Mouse (Mus musculus) hindbrain, embryonic 12.5 days (tissue): ENCODE data around the gene Ankrd11. TPM values are rescaled to one million over a fixed set of nuclear protein-coding genes. Genes with fewer than 3 reads are reported as not detected.
A peak's percentile ranks its signal among the peaks of the same experiment; 100 is the strongest.

Source experiments
- ATAC-seq: fragments of 200-750 bp; cut with Nextera tagmentation; 2 replicates; pipeline ENCODE4 v1.8.0; 2017; ENCODE audit warnings: moderate TSS enrichment; ENCODE audit not compliant: low FRiP score
- H3K27ac ChIP-seq: fragments of 300-500 bp; sonication (generic); 2 replicates; pipeline ENCODE4 v1.5.1; 2016; ENCODE audit warnings: mild to moderate bottlenecking
- H3K27me3 ChIP-seq: fragments of 300-500 bp; sonication (generic); 2 replicates; pipeline ENCODE4 v1.6.1; 2016; ENCODE audit warnings: mild to moderate bottlenecking
- H3K36me3 ChIP-seq: fragments of 300-500 bp; sonication (generic); 2 replicates; pipeline ENCODE4 v1.6.1; 2016; ENCODE audit warnings: mild to moderate bottlenecking
- H3K4me1 ChIP-seq: fragments of 300-500 bp; sonication (generic); 2 replicates; pipeline ENCODE4 v1.6.1; 2016
- H3K4me2 ChIP-seq: fragments of 300-500 bp; sonication (generic); replicated peaks from 2 replicates; pipeline ENCODE4 v1.6.1; 2016; ENCODE audit warnings: mild to moderate bottlenecking
- H3K4me3 ChIP-seq: fragments of 300-500 bp; sonication (generic); 2 replicates; pipeline ENCODE4 v1.5.1; 2016; ENCODE audit warnings: mild to moderate bottlenecking
- H3K9ac ChIP-seq: fragments of 300-500 bp; sonication (generic); 2 replicates; pipeline ENCODE4 v1.6.1; 2016; ENCODE audit warnings: mild to moderate bottlenecking, moderate library complexity
- H3K9me3 ChIP-seq: fragments of 300-500 bp; sonication (generic); replicated peaks from 2 replicates; pipeline ENCODE4 v1.6.1; 2016; ENCODE audit warnings: mild to moderate bottlenecking
- WGBS: fragments of 180-500 bp; shearing (Covaris S2); methylation state at CpG from one replicate; pipeline ENCODE4 v1.1.7; 2016; 5-methylcytosine and 5-hydroxymethylcytosine counted together
- polyA plus RNA-seq: library from polyadenylated mRNA; unstranded; fragments of >200 nt; fragmentation: Nextera tagmentation; extraction: Ambion mirVana; gene quantifications from 2 replicates; pipeline ENCODE4 v1.2.1, GENCODE M21; 2016

Ankrd11 gene
- polyA plus RNA-seq, 1 experiment from 2014 or later: 90.1 TPM

GRCm38 (mm10) chr8:122845662-122846061 is 196.4 kb downstream of the Ankrd11 start:
- peaks cover 13% of the 10 kb centered on the region; the same call in 1 of the 2 replicates for H3K27me3 ChIP-seq
- no peak overlapping the region for H3K9ac ChIP-seq
- no peaks in the 10 kb centered on the region for H3K9me3 ChIP-seq
- no peaks in the 10 kb centered on the region for H3K36me3 ChIP-seq
- H3K4me3 ChIP-seq: no peak overlapping the region
- peaks cover 8% of the 10 kb centered on the region for H3K4me1 ChIP-seq
- no peak overlapping the region for H3K27ac ChIP-seq
- WGBS: 86% methylated on average over 4 of the region's 4 CpGs
- H3K4me2 ChIP-seq: no peak overlapping the region
- no peak for ATAC-seq

- 68% methylated on average over 3 of the region's 3 CpGs for WGBS
- H3K36me3 ChIP-seq: no peaks in the 10 kb centered on the region
These were observed 197.9 kb downstream of the Ankrd11 start for GRCm38 (mm10) chr8:122844161-122844560.

GRCm38 (mm10) chr8:122836696-122837095 is 205.4 kb downstream of the Ankrd11 start:
- WGBS: 92% methylated on average over 13 of the region's 13 CpGs
- H3K4me2 ChIP-seq: no peak overlapping the region
- H3K4me1 ChIP-seq: no peaks in the 10 kb centered on the region
- no peak overlapping the region for H3K4me3 ChIP-seq
- no peak overlapping the region for H3K9ac ChIP-seq
- H3K36me3 ChIP-seq: no peaks in the 10 kb centered on the region
- ATAC-seq: no peak
- no peaks in the 10 kb centered on the region for H3K9me3 ChIP-seq
- H3K27me3 ChIP-seq: no peaks in the 10 kb centered on the region
- no peak overlapping the region for H3K27ac ChIP-seq

More at GRCm38 (mm10) chr8:122844161-122844560, 197.9 kb downstream of the Ankrd11 start:
- Histone ChIP-seq H3K9ac (no peak overlapping the region), H3K27me3 (peaks cover 8% of the 10 kb centered on the region; the same call in 1 of the 2 replicates), H3K27ac (no peak overlapping the region), H3K4me1 (peaks cover 8% of the 10 kb centered on the region), H3K9me3 (no peaks in the 10 kb centered on the region), H3K4me3 (no peak overlapping the region), H3K4me2 (no peak overlapping the region)
- ATAC-seq: no peak

GRCm38 (mm10) chr8:122836199-122836598 is 205.9 kb downstream of the Ankrd11 start:
- ATAC-seq: no peak
- Histone ChIP-seq H3K27me3 (no peaks in the 10 kb centered on the region), H3K36me3 (no peaks in the 10 kb centered on the region), H3K4me3 (no peak overlapping the region), H3K4me2 (no peak overlapping the region), H3K9me3 (no peaks in the 10 kb centered on the region), H3K27ac (no peak overlapping the region), H3K9ac (no peak overlapping the region), H3K4me1 (no peaks in the 10 kb centered on the region)
- WGBS: 86% methylated on average over 12 of the region's 12 CpGs

- peak; percentile 61 for ATAC-seq
- H3K27ac ChIP-seq: no peak overlapping the region
- H3K36me3 ChIP-seq: no peaks in the 10 kb centered on the region
- H3K9ac ChIP-seq: no peak overlapping the region
- H3K27me3 ChIP-seq: no peaks in the 10 kb centered on the region
- 39% methylated on average over 8 of the region's 8 CpGs for WGBS
- H3K4me3 ChIP-seq: no peak overlapping the region
- H3K9me3 ChIP-seq: no peaks in the 10 kb centered on the region
- peaks cover 2% of the 10 kb centered on the region; the same call in 1 of the 2 replicates for H3K4me1 ChIP-seq
- no peak overlapping the region for H3K4me2 ChIP-seq
These were observed 207.1 kb downstream of the Ankrd11 start for GRCm38 (mm10) chr8:122834971-122835370.

GRCm38 (mm10) chr8:122834416-122834815 is 207.7 kb downstream of the Ankrd11 start:
- ATAC-seq: no peak

More at GRCm38 (mm10) chr8:122834416-122834815, 207.7 kb downstream of the Ankrd11 start:
- Histone ChIP-seq H3K9me3 (no peaks in the 10 kb centered on the region), H3K4me3 (no peak overlapping the region), H3K4me1 (peaks cover 2% of the 10 kb centered on the region; the same call in 1 of the 2 replicates), H3K9ac (no peak overlapping the region), H3K36me3 (no peaks in the 10 kb centered on the region), H3K4me2 (no peak overlapping the region), H3K27me3 (no peaks in the 10 kb centered on the region), H3K27ac (no peak overlapping the region)
- WGBS: 85% methylated on average over 8 of the region's 8 CpGs

Other genes starting within 250 kb of the Ankrd11 start
- 1.9 and 6.1 TPM in 2 replicates for gene Cdh15, start 194.3 kb downstream of the Ankrd11 start, polyA plus RNA-seq
- gene Spg7, start 20.7 kb upstream of the Ankrd11 start, polyA plus RNA-seq: 62.6 and 63.9 TPM in 2 replicates
- 1,018 and 1,026 TPM in 2 replicates for gene Rpl13, start 60.1 kb upstream of the Ankrd11 start, polyA plus RNA-seq
- gene Cpne7, start 75.1 kb upstream of the Ankrd11 start, polyA plus RNA-seq: 0.15 and 0.35 TPM in 2 replicates
- 8.1 and 9.7 TPM in 2 replicates for gene Sult5a1, start 116.0 kb upstream of the Ankrd11 start, polyA plus RNA-seq
- gene Dpep1, start 144.0 kb upstream of the Ankrd11 start, polyA plus RNA-seq: 0.35 and 0.36 TPM in 2 replicates
- gene Chmp1a, start 170.5 kb upstream of the Ankrd11 start, polyA plus RNA-seq: 160 and 166 TPM in 2 replicates
- 8.3 and 8.8 TPM in 2 replicates for gene Spata33, start 170.6 kb upstream of the Ankrd11 start, polyA plus RNA-seq
- gene Cdk10, start 182.6 kb upstream of the Ankrd11 start, polyA plus RNA-seq: 37.6 and 39.1 TPM in 2 replicates
- 2.8 and 3.1 TPM in 2 replicates for gene Spata2l, start 194.0 kb upstream of the Ankrd11 start, polyA plus RNA-seq
- 32.9 and 35.0 TPM in 2 replicates for gene Zfp276, start 211.9 kb upstream of the Ankrd11 start, polyA plus RNA-seq
- gene Vps9d1, start 212.1 kb upstream of the Ankrd11 start, polyA plus RNA-seq: 37.7 and 44.3 TPM in 2 replicates